Mouse (Mus musculus): ENCODE results near the gene Inpp1.
"Not testable (repeated sequence)": the region's sequence is repeated elsewhere in the genome, so short reads cannot be mapped to it uniquely, and the experiment has no call there.

Gene Inpp1

DNA sequence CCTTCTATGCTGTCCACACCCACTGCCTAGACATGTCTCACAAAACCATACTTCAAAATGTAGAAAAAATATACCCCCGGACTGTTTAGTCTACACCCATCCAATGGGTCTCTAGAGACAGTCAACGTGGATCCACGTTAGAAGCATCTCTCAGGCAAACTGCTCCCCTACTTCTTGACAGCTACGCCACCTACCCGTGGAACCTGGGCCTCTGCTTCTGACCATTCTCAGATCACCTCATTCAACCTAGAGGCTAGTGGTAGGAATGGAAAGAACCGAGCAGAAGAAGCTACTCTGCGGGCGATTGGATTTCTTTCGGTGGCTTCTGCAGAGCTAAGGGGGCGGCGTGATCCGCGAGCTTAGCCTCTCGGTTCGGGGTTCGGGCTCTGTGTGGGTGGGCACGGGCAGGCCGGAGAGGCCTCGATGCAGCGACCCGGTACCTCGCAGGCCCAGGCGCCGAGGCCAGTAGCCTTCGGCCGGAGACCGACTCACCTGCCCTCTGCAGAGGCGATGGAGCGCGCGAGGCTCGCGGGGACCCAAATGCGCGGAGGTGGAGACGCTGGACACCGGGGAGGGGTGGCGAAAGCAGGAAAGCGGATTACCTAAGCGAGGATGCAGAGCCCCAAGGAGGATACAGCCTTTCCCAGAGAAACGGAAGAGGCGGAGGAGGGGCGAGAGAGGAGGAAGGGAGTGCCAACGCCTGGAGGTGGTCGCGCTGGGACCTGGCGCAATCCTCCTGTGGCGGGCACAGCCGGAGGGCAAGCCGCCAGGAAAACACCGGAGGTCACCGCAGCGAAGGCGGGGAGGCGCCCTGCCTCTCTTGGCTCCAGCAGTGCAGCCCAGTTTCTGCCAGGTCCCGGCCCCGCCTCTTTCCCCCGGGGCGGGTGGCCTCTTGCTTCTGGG, at the start of gene Inpp1:
Gene Inpp1, minus strand, starts transcription at position 779 of the 903 bp plus-strand sequence.
- in situ Hi-C loops (cut with MboI, MseI), result no loop called here

DNA sequence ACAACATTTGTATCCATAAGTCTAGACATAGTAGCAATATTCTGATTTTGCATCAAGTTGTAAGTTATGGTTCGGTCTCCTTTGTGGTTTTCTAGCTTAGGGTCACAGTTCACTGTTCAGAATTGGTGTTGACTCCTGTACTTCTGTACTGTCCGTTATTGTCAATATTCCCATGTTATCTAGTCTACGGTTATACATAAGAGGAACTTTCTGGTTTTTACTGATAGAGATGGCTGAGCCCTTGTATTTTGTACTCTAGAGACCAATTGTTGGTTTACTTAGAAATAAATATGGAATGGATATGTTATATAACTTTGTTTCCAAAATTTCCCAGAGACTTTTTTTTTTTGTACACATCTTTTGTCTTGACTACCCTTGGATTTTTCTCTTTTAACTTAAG, 48.5 kb upstream of the Inpp1 start:
- in situ Hi-C loops (cut with MboI, MseI), result no loop called here

DNA sequence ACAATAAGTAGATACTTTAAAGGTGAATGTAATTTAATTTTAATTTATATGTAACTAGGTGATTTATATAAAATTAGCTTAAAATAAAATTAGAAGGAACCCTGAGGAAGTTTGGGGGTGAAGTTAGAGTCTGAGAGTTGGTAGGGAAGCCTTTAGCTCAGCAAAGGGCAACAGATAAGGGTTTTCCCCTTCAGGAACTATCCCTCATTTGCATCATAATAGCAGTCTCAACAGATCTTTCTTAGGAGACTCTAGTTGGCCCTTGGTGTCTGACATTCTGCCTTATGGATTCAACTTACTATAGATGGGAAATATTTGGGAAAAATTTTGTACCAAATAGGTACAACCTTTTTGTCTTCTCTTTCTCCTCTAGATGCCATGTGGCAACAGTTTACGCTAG, 46.7 kb upstream of the Inpp1 start:
- in situ Hi-C loops (cut with MboI, MseI), result no loop called here

DNA sequence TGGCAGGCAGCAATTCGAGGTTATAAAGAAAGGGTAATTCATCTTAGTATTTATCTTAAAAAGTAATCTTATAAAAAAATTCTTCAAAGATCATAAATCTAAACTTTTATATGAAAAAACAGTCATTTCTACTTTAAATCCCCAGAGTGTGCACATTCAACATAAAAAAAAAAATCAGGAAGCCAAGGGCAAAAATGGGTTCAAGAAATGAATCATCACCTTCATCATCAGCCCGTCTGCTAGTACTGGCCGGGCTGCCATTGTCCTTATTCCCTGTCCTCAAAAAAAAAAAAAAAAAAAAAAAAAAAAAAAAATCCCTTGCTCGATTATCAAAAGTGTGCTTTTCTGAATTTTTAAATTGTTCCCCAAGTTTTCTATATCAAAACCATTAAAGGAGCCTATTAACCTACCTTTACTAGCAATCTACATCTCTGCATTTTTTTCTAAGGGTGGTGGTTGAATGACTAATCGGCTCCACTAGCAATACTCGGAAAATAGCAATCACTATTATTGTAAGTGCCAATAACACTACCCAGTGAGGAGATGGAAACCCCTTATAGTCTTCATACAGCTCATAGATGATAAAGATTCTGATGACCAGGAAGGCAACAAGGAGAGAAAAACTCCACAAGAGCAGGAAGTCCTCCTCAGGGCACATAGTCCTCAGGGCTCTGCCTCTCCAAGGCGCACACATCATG, 38.6 kb upstream of the Inpp1 start:
- in situ Hi-C loops (cut with MboI, MseI), result no loop called here

DNA sequence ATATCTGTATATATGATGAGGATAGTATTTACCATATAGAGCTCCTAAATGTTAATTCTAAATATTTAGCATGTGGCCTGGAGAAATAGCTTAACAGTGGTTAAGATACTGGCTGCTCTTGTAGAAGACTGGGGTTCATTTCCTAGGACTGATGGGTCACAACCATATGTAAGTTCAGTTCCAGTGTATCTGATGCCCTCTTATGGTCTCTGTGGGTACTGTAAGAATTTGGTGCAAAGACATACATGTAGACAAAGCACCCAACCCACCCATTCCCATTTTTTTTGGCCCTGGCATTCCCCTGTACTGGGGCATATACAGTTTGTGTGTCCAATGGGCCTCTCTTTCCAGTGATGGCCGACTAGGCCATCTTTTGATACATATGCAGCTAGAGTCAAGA, 36.5 kb upstream of the Inpp1 start:
- in situ Hi-C loops (cut with MboI, MseI), result not testable (repeated sequence)

DNA sequence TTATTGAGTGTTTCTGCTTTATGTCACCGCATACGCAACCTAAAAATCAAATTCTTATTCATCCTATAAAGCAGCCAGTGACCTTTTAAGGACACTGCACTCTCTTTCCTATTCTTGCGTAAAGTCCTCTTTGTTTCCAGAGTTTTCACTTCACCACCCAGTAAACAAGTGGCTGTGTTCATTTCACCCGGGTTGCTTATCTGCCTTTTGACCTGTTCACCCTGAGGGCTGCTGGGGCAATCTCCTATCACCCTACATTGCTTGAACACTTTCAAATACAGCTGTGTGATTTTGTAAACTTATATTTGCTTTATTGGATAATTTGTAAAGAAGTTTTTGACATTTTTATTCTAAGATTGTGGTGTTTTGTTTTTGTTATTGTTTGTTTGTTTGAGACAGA, 31.9 kb upstream of the Inpp1 start:
- in situ Hi-C loops (cut with MboI, MseI), result loop anchor here (5.0 kb wide), 1 partner anchor 197 kb away; no protein-coding TSS in a partner anchor

DNA sequence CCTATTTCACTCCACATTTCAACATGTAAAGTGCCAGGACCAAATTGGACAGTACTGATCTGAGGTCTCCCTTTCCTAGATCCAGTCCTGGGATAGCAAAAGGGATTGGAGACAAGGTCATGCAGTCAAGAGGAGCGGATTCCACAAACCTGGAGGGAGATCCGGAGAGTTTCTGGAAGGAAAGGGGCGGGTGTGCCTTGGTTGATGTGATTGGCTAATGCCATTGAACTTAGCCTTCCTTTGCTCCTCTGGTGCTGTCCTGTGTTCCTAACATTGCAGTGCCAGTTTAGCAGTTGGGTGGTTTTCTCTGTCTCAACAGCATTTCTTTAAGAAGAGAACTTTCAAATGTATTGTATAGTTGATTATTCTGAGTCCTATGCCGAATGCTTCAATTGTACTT, 29.1 kb upstream of the Inpp1 start:
- in situ Hi-C loops (cut with MboI, MseI), result loop anchor here (5.0 kb wide), 1 partner anchor 194 kb away; no protein-coding TSS in a partner anchor

DNA sequence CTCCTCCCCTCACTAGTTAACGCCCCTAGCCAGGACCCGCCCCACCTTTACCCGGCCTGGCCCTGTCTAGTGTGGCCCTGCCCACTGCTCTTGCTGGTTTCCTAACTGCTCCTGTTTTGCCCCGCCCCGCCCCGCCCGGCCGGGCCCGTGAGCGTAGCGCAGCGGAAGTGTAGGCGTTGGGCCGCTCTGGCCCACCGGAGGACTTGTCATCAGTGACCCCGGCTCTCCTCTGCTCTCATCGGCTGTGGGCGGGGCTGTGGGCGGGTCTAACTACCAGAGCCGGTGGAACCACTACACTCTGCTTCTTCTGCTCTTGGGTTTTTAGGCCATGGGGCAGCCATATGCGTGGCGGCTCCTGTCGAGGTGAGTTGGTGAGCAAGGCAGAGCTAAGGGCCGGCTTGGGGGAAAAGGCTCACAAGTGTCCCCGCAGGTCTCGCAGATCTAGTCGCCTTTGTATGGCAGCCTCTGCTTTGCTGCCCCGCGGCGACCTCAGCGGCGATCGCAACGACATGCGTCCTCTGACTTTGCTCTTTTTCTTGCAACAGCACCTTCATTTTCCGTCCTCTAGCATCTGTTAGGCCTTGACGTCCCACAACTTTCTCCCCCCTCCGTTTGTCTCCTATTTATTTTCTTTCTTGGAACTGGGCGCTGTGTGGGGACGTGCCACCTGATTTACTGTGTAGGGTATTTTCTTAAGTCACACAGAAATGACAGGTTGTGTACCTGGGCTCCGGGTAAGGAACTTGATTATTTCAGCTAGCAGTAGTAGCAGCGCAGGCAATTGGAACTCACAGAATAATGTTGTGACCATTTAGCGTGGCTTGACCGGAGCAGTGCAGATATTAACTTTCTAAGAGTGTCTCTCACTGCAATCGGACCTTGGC, 27.5 kb upstream of the Inpp1 start, which contains the start of gene Hibch:
Gene Hibch, plus strand, starts transcription at position 148 of the 884 bp plus-strand sequence.
- in situ Hi-C loops (cut with MboI, MseI), result loop anchor here (5.0 kb wide), 1 partner anchor 193 kb away; no protein-coding TSS in a partner anchor

DNA sequence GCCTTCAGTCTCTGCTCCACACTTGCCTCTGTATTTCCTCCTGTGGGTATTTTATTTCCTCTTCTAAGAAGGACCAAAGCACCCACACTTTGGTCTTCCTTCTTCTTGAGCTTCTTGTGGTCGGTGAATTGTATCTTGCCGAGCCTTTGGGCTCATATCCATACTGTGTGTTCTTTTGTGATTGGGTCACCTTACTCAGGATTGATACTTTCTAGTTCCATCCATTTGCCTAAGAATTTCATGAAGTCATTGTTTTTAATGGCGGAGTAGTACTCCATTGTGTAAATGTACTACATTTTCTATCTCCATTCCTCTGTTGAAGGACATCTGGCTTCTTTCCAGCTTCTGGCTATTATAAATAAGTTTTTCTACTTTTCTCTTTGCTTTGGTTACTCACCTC, 26.9 kb upstream of the Inpp1 start:
- in situ Hi-C loops (cut with MboI, MseI), result no loop called here

DNA sequence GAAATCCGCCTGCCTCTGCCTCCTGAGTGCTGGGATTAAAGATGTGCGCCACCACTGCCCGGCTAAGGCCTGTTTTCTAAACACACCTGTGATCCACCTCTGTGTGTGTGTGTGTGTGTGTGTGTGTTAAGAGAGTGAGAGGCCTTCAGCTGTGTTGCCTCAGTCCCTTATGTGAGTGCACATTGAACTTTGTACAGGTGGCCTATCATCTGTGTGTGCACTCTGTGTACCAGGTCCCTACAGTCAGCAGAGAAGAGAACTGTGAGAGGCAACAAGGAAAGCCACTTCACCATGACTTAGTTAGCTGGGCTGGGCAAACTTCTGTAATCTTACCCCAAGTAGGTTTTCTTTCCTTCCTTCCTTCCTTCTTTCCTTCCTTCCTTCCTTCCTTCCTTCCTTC, 21.6 kb upstream of the Inpp1 start:
- in situ Hi-C loops (cut with MboI, MseI), result no loop called here

DNA sequence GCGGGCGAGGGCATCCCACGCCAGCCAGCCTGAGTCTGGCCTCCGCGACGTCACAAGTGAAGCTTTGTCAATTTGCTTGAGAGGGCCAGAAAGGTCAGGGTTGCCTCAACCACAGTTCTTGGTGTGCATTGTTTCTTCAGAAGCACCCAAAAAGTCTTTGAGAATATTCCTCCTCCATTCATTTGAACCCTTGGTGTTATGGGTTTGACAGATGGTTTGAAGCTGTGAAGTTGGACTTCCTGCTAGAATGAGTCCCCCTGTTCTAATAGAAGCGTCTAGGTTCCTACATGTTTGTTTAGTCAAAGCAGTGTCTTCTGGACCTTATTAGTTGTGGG, 292 bp upstream of the Inpp1 start:
- in situ Hi-C loops (cut with MboI, MseI), result no loop called here

DNA sequence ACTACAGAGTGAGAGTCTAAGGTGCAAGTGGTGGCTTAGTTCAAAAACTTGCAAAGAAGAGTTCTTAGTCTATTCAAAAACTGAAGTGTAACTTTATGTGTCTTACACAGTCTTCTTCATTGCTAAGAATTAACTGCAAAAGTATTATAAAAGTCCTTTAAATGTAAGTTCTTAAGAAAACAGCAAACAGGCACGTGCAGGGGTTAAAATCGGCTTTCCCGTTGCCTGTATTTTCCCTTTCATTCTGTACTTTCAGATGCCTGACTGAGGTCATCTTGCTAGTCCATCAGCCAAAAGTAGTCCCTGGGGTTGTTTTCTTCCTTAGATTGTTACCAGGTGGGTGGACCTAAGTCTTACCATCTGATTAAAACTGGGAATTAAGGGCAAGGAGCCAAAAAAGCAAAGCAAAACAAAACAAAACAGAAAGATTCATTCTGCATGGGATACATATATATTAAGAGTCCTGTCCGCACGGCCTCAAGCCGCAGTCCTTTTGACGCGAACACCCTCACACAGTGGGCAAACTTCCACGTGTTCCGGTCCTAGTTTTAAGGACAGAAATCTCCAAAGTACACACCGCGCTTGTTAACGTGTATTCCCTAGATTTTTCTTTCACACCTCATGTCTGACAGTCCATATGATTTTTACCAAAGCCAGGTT, 1.1 kb downstream of the Inpp1 start:
- in situ Hi-C loops (cut with MboI, MseI), result no loop called here

DNA sequence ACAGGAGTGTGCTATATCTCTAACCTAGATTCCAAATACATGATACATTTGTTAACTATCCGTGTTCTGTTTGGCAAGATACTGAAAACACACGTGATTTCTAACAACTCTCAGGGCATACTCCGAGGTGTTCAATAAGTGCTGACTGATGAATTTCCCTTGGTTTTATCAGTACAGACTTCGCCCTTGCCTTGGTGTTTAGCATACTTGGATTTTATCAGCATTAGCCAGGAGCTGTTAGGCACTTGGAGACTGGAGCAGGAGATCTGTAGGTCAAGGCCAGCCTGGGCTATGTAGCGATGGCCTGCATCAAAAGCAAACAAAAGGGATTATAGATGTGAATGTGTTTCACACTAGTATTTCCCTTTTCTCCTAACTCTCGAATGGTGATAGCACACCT, 9.0 kb downstream of the Inpp1 start:
- in situ Hi-C loops (cut with MboI, MseI), result no loop called here

DNA sequence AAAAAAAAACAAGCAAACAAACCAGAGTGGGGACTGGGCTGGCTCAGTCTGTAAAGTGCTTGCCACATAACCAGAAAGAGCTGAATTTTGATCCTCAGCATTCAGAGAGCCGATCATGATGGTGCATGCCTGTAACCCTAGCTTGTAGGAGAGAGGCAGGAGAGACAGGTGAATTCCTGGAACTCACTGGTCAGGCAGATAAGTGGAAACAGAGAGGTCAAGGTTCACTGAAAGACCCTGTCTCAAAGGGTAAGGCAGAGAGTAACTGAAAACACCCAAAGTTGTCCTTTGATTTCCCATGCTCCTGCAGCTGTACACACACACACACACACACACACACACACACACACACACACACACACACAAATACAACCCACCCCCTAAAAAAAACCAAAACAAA, 12.4 kb downstream of the Inpp1 start:
- in situ Hi-C loops (cut with MboI, MseI), result no loop called here

DNA sequence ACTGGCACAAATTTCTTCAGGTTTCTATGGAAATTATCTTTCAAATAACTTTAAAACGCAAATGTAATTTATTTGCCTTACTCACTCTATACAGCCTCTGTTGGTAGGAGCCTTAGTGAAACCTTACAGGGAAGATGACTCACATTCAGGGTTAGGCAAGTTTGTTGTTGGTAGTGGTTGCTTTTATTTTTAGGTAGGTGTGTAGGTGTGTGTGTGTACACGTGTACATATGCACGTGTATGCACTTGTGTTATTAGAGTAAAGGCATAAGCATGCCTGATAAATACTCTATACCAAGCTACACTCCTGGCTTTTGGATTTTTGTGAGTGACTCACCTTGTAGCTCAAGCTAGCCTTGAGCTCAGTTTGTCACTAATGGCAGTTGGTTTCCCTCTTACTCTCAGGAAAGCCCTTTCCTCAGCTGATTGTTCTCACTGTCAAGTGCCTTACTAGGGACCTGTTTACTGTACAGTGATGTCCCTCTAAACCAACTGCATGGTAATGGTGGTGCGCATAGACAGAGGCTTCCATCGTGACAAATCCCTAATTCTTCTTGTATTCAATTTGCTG, 15.0 kb downstream of the Inpp1 start:
- in situ Hi-C loops (cut with MboI, MseI), result no loop called here

DNA sequence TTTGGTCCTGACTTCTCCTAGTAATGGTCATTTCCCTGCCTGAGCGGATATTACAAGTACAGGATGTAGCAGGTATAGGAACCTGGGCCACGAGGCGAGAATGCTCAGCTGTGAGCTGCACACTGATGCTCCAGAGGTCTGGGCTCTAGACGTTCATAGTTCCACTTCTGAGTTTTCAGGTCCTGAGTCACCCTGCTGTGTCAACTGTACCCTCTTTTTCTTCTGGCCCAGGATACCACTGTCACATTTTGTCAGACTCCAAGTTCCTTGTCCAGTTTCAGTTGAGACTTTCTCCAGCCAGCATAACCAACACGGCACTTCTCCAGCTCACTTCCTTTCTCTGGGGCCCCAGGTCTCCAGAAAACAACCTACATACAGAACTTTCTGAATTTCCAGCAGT, 15.8 kb downstream of the Inpp1 start:
- in situ Hi-C loops (cut with MboI, MseI), result no loop called here

DNA sequence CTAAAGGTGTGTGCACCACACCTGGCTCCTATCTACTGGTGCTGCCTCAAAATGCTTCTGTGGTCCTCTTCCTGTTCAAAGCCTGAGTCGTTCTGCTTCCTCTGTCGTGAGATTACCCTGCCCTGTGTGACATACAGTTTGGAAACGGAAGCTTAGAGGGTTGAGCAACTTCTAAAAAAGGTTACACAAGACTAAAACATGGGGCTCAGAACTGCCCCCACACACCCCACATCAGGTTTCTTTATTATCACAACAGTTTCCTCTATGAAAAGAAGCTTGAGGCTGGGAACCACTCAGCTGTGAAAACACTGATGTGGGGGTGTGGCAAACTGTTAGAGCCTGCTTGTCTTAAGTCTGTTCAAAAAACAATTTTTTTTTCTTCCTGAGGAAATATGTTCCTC, 17.1 kb downstream of the Inpp1 start:
- in situ Hi-C loops (cut with MboI, MseI), result no loop called here

DNA sequence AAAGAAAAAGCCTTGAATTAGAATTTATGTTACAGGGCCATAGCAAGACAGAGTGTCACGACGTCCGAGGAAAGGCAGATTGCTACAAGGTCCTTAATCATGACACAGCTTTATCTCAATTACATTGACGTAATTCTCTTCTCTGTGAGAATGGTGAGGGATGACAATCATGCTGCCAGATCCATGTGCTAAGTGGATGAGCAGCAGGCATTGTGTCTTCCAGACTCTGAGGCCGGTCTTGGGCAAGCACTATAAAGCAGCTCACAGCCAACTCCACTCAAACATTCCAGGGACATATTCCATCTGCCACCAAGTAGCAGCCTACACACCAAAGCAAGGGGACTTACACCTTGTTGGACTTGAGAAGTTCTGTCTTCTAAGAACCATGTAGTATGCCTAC, 17.7 kb downstream of the Inpp1 start:
- in situ Hi-C loops (cut with MboI, MseI), result no loop called here

DNA sequence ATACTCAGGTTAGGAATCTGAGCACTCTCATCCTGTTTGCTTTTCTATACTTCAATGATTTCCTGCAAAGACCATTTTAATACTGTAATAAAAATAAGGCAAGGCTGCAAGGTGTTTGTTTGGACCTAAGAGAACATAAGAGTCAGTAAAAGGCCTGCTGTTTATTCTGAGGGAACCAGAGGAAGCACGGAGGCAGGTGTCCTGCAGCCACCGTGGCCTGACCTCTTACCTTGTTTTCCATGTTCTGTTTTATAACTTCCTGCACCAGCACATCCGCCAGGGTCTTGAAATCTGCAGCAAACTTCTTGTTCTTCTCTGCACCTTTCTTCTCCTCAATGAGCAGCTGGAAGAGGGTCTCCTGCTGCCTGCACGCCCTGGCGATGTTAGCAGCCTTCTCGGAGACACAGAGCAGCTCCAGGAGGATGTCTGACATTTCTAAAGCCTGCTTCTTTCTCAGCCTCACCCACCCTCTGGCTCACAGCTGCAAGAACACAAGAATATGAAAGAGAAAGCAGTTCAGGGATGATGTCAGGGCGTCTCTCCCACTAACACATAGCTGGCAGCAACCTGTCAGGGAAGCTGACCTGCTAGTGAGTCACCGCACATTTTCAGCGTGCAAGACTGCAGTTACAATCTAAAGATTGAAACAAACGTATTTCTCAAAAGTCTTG, 18.3 kb downstream of the Inpp1 start:
- in situ Hi-C loops (cut with MboI, MseI), result no loop called here

DNA sequence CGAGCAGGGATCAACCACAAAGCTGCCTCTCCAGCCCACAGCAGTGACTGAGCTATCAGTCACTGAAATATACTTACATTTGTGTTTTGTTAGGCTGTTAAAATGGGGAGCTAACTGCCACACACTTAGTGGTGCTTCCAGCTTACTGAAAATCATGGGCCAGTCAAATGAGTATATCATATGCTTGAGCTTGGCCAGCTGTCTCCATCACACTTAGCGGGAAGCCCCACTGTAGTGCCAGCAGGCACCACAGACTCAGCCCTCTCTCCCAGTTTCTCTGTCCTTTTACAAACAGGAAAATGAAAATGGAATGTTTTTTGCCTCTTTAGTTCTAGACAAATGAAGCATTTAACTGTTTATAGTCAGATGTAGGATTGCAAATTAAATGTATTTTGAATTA, 21.6 kb downstream of the Inpp1 start:
- in situ Hi-C loops (cut with MboI, MseI), result no loop called here
